Mouse (Mus musculus): ENCODE measurements around the gene Pxdc1.

DNA sequence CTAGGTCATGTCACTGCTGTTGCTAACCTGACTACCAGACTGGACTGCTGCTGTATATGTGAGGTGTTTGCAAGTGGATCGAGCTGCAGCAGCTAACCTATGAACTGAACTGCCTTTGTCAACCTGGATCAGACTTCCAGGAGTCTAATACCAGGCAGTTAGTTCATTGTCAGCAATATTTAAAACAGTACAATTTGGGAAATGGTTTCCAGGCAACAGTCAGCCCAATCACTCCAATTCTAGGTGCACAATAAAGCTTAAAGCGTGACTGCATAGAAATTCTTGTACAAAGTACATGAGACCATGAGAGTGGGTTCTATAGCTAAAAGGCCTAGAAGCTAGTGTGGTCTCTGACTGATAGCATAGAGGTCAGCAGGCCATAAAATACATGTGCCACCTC is 28.9 kb downstream of the Pxdc1 start:
- TF ChIP-seq CTCF (IDR thresholded peaks at IDR 0.05; ENCODE audit: extremely low read depth, insufficient read length, insufficient replicate concordance, low read depth, low read length): no peak
- TF ChIP-seq POLR2A (IDR thresholded peaks at IDR 0.05; ENCODE audit: low read depth, low read length): no peak

Measured in small intestine, adult 2 months (tissue).